Mouse (Mus musculus) heart, adult 9 months (tissue): ENCODE data around the gene Scgb1a1.
A peak's percentile ranks its signal among the peaks of the same experiment; 100 is the strongest.
"Not testable (repeated sequence)": the region's sequence is repeated elsewhere in the genome, so short reads cannot be mapped to it uniquely, and the experiment has no call there.

ENCODE experiments used
- DNase-seq, 2 experiments: peaks; one replicate each; pipeline ENCODE4 v3.0.0; 2022; ENCODE audit warnings: low spot score in 2 of 2

Gene Scgb1a1

GRCm38 (mm10) chr19:9067292-9067691, 20.5 kb downstream of the Scgb1a1 start:
- no peak for DNase-seq

DNA sequence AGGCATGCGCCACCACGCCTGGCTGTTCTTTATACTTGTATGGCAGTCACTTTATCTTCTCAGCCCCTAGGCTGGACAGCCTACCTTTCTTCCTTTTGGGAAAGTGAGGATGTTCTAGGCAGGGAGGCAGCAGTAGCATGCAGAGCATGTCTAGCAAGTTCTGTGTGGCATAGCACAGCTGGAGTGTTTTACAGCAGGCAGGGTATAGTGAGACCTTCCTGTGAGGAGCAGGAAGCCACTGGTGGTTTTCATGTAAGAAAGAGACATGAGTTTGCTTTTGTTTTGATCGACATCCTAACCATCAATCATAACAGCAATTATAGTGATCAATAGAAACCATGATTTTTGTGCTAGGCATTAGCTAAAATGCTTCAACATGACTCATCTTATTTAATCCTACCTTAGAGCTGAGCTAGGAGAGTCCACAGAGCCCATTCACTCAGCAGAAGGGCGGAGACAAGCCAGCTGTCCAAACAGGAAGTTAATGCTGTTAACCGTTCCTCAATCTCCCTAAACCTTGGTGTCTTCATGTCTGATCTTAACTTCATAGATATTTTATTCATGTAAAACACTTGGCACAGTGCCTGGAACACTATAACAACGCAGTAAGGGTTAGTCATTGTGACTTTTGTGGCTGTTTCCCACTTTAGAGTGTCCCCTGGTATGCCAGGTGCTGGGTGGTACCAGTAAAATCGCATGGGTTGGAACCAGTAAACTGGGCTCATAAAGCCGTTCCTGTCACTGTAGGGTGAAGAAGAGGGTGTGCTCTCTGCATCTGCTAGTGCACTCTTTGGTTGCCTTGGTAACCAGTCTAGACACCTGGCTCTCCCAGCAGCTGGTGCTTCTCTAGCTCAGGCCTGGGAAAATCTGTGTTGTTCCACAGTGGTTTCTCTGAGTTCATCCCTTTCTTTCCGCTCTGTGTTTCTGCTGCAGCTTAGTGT, 21.9 kb downstream of the Scgb1a1 start:
- no peak for DNase-seq

GRCm38 (mm10) chr19:9063831-9064230, 23.9 kb downstream of the Scgb1a1 start:
- DNase-seq: no peak

DNA sequence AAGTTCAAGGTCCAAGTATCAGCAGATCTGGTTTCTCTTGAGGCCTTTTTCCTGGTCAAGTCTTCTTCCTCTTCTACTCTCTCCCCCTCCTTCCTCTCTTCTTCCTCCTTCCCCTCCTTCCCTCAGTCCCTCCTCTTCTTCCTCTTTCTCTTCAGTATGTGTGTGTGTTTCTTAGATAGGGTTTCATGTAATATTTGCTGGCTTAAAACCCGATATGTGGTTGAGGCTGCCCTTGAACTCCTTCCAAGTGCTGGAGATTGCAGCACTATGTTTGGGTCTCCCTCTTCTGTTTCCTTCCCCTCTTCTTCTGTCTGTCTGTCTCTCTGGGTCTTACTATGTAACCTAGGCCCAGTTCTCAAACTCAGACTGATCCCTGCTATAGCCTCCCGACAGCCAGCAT, 24.9 kb downstream of the Scgb1a1 start:
- no peak for DNase-seq

- no peak for DNase-seq
These were observed 26.4 kb downstream of the Scgb1a1 start for GRCm38 (mm10) chr19:9061221-9061893.

- peak in 1 of 2 experiments; percentile 57 for DNase-seq
These were observed 27.7 kb downstream of the Scgb1a1 start for GRCm38 (mm10) chr19:9060103-9060502.

DNA sequence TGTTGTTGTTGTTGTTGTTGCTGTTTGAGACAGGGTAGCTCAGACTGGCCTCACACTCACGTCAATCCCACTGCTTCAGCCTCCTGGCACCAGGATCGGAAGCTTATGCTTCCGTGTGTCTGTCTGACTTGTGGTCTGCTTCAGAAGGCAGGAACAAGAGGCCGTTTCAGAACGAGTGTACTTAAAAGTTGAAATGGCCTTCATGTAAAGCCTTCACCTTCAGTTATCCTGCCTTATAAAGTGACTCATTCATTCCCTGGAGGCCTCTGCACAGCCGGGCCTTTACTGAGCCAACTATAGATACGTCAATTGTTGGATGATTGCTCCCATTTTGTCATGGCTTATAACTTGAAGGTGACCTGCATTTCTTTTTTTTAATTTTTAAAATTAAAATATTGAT, 28.4 kb downstream of the Scgb1a1 start:
- DNase-seq: no peak

- no peak for DNase-seq
These were observed 28.8 kb downstream of the Scgb1a1 start for GRCm38 (mm10) chr19:9058944-9059343.

DNA sequence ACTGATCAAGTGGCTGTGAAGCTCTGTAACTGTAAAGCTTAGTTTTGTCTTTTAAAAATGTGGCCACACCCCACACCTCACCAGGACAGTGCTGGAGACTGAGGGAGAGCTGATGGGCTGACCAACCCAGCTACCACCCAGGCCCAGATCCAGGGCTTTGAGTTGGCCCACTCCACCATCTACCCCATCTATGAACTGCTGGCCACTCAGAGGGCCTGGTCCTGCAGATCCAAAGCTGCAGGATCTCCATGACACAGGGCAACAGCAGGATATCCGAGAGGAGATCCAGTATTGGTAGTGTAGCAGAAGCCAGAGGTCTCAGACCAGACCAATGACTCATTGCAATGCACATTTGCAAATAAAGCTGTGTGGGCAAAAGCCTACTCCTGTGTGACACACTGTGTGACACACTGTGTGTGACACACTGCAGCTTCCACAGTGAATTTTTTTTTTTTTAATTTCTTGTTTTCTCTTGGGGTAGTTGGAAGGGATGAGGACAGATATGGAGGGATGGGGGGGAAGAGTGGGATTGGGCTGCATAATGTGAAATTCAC, 29.4 kb downstream of the Scgb1a1 start:
- no peak for DNase-seq

DNA sequence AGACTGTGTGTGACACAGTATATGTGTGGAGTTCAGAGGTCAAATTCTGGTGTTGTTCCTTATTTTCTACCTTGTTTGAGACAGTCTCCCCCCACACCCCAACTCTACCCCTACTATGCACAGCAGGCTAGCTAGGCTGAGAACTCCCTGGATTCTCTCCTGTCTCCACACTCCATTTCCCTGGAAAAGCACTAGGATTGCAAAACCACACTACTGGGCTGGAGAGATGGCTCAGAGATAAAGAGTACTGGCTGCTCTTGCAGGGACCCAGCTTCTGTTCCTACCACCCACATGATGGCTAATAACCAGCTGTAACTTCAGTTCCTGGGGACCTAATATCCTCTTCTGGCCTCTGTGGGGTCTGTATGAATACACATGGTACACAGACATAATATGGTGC, 30.1 kb downstream of the Scgb1a1 start:
- DNase-seq: no peak

DNA sequence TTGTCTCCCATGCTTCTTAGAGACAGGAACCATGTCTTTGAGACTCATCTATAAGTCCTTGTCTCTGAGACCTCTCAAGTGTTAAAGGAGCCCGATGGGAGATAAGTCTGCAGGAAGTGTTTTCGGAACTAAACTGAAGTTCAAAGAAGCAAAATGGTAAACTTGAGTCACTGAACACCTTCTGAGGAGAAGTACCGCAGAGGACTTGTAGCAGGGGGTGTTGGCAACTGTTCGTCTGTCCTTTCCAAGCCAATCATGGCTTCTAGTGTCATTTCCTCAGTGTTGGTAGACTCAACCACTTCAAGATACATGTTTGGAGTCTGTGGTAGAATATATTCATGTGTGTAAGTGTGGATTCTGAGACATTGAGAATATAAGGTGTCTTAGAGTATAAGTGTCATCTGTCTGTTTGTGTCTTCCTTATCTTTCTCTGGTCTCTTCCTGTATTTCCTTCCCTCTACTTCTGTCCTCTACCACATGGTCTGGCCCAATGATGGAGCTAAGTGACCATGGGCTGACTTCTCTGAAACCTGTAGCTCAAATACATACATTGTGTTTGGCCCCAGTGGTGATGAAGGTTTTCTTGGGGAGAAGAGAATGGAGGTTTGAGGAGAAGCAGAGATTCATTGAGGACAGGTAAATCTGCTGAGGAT, 31.9 kb downstream of the Scgb1a1 start:
- no peak for DNase-seq

- no peak for DNase-seq
These were observed 32.6 kb downstream of the Scgb1a1 start for GRCm38 (mm10) chr19:9055153-9055552.

DNA sequence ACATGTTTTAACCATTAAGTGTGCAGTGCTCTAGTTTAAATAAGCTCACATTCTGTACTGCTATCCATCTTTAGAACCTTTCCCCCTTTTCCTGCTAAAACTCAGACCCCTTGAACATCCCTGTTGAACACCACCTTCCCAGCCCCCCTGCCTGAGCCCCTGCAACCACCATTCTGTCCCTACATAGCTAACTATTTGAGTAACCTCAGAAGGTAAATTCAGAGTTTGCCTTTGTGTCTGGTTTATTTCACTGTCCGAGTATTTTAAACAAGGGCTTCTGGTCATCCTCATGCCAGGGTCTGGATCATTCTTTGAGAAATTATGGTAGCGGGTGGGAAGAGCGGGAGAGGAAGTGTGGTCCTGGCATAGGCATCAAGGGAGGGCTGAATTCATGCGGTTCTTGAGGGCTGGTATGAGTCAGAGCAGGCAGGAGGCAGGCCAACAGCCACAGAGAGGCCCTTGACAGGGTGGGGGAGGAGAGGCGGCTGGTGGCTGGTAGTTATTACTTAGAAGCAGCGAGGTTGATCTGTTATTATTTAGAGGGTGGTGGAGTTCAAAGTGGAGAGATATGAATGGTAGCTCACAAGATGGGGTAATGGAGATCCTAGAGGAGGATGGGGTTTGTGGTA, 34.8 kb downstream of the Scgb1a1 start:
- DNase-seq: peak in 1 of 2 experiments; percentile 66

DNA sequence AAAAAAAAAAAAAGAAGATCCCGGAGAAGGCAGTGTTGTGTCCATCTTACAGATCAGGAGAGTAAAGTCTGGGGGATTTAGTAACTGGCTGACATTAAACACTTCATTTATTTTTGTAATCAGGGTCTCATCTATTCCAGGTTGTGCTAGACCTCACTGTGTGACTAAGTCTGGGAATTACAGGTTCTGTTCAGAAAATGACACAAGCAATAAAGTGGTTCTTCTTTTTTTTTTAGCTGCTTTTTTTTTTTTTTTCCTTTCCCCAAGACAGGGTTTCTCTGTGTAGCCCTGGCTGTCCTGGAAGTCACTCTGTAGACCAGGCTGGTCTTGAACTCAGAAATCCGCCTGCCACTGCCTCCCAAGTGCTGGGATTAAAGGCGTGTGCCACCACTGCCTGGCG, 35.8 kb downstream of the Scgb1a1 start:
- DNase-seq: not testable (repeated sequence)

DNA sequence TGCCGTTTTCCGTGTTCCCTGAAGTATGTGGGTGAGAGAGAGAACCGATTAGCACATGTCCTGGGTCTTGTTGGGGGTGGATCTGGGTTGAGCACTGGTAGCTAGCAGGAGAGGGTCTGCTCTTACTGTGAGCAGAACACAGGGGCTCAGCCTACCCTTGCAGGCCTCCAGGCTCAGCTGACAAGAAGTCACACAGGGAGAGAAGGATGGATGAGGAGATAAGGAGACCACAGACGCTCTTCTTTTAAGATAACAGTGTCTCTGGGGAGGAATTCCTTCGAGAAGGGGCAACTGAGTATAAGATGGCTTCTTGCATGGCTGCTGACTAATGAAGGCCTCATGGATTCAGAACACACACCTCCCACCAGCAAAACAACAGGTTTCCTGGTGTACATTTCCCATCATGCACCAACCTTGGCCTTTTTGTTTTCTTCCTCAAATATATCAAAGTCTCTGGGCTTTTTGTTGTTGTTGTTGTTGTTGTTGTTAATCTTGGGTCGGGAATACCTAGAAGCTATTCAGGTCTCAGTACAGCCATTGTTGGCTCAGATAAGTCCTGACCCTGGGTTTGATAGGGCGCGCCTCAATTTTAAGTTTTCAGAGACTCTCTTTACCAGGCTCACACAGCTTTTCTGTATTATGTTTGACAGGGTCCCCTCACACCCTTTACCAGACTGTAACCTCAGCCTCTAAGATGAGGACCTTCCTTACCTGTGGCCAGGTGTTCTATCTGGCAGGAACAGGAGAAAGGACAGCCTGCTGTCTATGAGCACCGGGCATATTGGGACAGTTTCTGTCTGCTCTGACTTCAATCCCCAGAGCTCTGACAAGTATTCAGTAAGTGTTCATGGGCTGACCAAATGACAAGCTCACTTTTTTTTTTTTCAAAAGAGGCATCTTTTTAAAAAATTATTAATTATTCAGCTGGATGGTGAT, 37.2 kb downstream of the Scgb1a1 start:
- no peak for DNase-seq

DNA sequence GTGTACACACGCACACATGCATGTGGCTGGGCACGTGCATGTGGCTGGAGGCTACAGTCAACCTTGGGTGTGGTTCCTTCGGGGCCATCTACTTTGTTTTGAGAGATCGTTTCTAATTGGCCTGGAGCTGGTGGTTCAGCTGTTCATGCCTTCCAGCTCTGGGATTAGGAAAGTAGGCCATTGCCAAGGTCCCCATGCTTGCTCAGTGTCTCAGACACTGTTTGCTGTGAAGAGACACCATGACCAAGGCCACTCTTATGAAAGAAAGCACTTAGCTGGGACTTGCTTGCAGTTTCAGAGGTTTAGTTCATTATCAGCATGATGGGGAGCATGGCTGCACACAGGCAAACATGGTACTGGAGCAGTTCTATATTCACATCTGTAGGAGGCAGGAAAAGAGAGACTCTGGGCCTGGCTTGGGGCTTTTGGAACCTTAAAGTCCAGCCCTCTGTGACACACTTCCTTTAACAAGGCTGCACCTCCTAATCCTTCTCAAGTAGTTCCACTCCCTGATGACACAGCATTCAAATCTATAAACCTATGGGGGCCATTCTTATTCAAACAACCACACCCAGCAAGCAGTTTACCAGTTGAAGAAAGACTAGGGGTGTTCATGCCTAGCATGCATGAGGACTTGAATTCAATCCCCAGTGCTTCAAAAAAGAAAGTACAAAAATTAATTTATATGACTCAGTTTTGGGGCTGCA, 38.6 kb downstream of the Scgb1a1 start:
- no peak for DNase-seq

DNA sequence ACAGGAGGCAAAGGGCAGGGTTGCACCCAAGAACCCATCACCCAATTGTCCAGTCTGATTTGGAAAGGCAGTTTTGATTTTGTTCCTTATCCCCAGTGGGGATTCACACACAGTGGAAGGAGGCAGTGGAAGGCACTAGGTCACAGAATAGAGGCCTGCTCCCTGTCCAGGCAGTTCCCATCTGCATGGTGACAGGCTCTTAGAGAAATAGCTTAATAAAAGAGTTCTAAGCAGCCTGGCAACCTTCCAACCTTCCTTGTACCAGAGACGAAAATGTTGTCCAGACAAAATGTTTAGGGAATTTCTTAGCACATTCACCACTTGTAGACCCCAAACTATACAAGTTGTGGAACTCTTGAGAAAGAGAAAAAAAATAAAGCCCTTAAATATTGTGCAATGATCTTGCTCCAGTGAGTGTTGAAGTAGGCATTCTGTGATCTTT, 39.8 kb downstream of the Scgb1a1 start:
- no peak for DNase-seq

DNA sequence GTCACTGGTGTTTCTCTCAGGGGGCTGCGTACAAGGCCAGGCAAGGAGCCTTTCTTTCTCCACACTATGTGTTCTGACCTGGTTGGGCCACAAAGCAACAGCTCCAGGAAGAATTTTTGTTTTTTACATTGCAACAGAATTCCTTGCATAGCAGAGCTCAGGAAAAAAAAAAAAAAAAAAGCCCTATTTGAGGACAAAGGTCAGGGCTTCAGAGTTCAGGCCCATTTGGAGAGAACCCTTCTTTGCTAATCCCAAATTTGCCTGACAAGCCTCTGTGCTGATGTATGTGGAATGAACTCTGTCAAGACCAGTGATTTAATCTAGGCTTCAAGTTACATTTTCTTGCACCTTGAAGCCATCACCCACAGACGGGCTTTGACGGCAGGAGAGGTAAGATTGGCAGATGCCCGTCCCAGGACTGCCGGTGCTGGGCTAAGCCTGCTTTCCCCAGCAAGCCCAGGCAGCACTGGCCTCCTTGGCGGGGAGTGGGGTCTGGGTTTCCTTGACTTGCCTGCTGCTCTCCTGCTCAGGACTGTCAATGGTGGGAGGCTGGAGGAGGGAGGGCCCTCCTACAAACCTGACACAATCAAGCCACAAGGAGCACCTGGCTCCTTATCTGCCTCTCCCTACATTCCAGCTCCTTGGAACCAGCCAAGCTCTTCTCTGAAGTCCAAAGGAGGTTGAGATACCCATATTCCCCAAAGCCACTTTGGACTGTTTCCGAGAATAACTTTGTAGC, 40.4 kb downstream of the Scgb1a1 start:
- no peak for DNase-seq

DNA sequence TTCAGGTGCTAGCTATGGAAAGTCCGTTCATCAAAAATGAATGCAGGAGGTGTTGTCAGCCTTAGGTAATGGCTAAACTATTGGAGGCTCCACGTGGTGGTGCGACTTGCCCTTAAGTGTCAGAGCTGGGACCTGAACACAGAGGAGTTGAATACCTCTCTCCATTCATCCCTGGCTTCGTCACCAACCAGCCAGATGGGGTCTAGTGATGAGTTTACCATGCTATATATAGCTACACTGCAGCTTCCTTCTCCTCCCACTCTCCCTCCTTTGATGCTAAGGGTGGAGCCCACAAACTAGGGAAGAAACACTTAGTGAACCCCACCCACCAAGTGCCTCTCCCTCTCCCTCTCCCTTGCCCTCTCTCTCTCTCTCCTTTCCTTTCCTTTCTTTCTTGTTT, 43.5 kb downstream of the Scgb1a1 start:
- DNase-seq: no peak
